Mouse (Mus musculus) limb, embryonic 10.5 days (tissue): ENCODE measurements at regions not wholly inside any gene's neighbourhood (a gene's known extent, or its start where the extent isn't known, plus 50 kb on each side); places are given as distances from the start of the nearest gene placed in this dataset.
A peak's percentile ranks its signal among the peaks of the same experiment; 100 is the strongest.
"Not testable (repeated sequence)": the region's sequence is repeated elsewhere in the genome, so short reads cannot be mapped to it uniquely, and the experiment has no call there.

Experiments
- DNase-seq: peaks from one replicate; pipeline ENCODE4 v3.0.0-alpha.2; 2017; ENCODE audit warnings: low spot score
- H3K27ac ChIP-seq: fragments of 300-500 bp; sonication (generic); 2 replicates; pipeline ENCODE4 v1.5.1; 2016; ENCODE audit warnings: mild to moderate bottlenecking
- H3K27me3 ChIP-seq: fragments of 300-500 bp; sonication (generic); 2 replicates; pipeline ENCODE4 v1.6.1; 2016; ENCODE audit warnings: low read depth, mild to moderate bottlenecking; ENCODE audit not compliant: poor library complexity, severe bottlenecking
- H3K36me3 ChIP-seq: fragments of 300-500 bp; sonication (generic); 2 replicates; pipeline ENCODE4 v1.6.1; 2016; ENCODE audit warnings: mild to moderate bottlenecking, moderate library complexity
- H3K4me1 ChIP-seq: fragments of 300-500 bp; sonication (generic); 2 replicates; pipeline ENCODE4 v1.6.1; 2016
- H3K4me3 ChIP-seq: fragments of 300-500 bp; sonication (generic); 2 replicates; pipeline ENCODE4 v1.5.1; 2016; ENCODE audit warnings: mild to moderate bottlenecking, moderate library complexity
- H3K9me3 ChIP-seq: fragments of 300-500 bp; sonication (generic); replicated peaks from 2 replicates; pipeline ENCODE4 v1.6.1; 2016; ENCODE audit warnings: mild to moderate bottlenecking
- WGBS: fragments of 180-500 bp; shearing (Covaris S2); methylation state at CpG from one replicate; pipeline ENCODE4 v1.1.7; 2016; 5-methylcytosine and 5-hydroxymethylcytosine counted together

- no peak overlapping the region for H3K4me3 ChIP-seq
- no peaks in the 10 kb centered on the region for H3K9me3 ChIP-seq
- 21% methylated on average over 8 of the region's 8 CpGs for WGBS
- peak; percentile 63 for DNase-seq
- H3K4me1 ChIP-seq = no peaks in the 10 kb centered on the region
- no peaks in the 10 kb centered on the region for H3K36me3 ChIP-seq
- H3K27me3 ChIP-seq = no peaks in the 10 kb centered on the region
- no peak overlapping the region for H3K27ac ChIP-seq
Observed at GRCm38 (mm10) chr5:68252671-68253070, 221.0 kb downstream of the Grxcr1 start.

- Histone ChIP-seq H3K4me1 (no peaks in the 10 kb centered on the region), H3K27me3 (no peaks in the 10 kb centered on the region), H3K9me3 (no peaks in the 10 kb centered on the region), H3K4me3 (no peak overlapping the region), H3K27ac (no peak overlapping the region), H3K36me3 (no peaks in the 10 kb centered on the region)
- no peak for DNase-seq
- 58% methylated on average over 1 of the region's 1 CpGs for WGBS
Observed at GRCm38 (mm10) chr5:68253476-68253875, 221.8 kb downstream of the Grxcr1 start.

- DNase-seq = no peak
- H3K27ac ChIP-seq = no peak overlapping the region
- no peaks in the 10 kb centered on the region for H3K36me3 ChIP-seq
- H3K27me3 ChIP-seq = no peaks in the 10 kb centered on the region
- no peaks in the 10 kb centered on the region for H3K9me3 ChIP-seq
- H3K4me3 ChIP-seq = no peak overlapping the region
- H3K4me1 ChIP-seq = no peaks in the 10 kb centered on the region
- 65% methylated on average over 2 of the region's 2 CpGs for WGBS
Observed at GRCm38 (mm10) chr5:68254111-68254510, 222.5 kb downstream of the Grxcr1 start.

GRCm38 (mm10) chr5:68264206-68264605, 232.6 kb downstream of the Grxcr1 start:
- 91% methylated on average over 3 of the region's 3 CpGs for WGBS
- no peak for DNase-seq
- Histone ChIP-seq H3K36me3 (no peaks in the 10 kb centered on the region), H3K9me3 (no peaks in the 10 kb centered on the region), H3K27me3 (no peaks in the 10 kb centered on the region), H3K4me1 (no peaks in the 10 kb centered on the region), H3K4me3 (no peak overlapping the region), H3K27ac (no peak overlapping the region)

- WGBS = 79% methylated on average over 3 of the region's 3 CpGs
- no peak for DNase-seq
- H3K36me3 ChIP-seq = no peaks in the 10 kb centered on the region
- no peaks in the 10 kb centered on the region for H3K9me3 ChIP-seq
- no peak overlapping the region for H3K27ac ChIP-seq
- no peaks in the 10 kb centered on the region for H3K27me3 ChIP-seq
- no peaks in the 10 kb centered on the region for H3K4me1 ChIP-seq
- H3K4me3 ChIP-seq = no peak overlapping the region
Observed at GRCm38 (mm10) chr5:68274271-68274670, 242.6 kb downstream of the Grxcr1 start.

- WGBS = 89% methylated on average over 5 of the region's 5 CpGs
- H3K27ac ChIP-seq = no peak overlapping the region
- no peaks in the 10 kb centered on the region for H3K36me3 ChIP-seq
- no peak overlapping the region for H3K4me3 ChIP-seq
- H3K9me3 ChIP-seq = no peaks in the 10 kb centered on the region
- DNase-seq = no peak
- no peaks in the 10 kb centered on the region for H3K27me3 ChIP-seq
- H3K4me1 ChIP-seq = no peaks in the 10 kb centered on the region
Observed at GRCm38 (mm10) chr5:68275558-68276263, 244.1 kb downstream of the Grxcr1 start.

GRCm38 (mm10) chr5:68295774-68296173, 264.1 kb downstream of the Grxcr1 start:
- not testable (repeated sequence) for H3K4me1 ChIP-seq, H3K27ac ChIP-seq, H3K27me3 ChIP-seq, H3K9me3 ChIP-seq, H3K4me3 ChIP-seq, H3K36me3 ChIP-seq, DNase-seq
- WGBS = 85% methylated on average over 2 of the region's 2 CpGs

- WGBS = 90% methylated on average over 3 of the region's 3 CpGs
- Histone ChIP-seq H3K9me3 (no peaks in the 10 kb centered on the region), H3K27me3 (no peaks in the 10 kb centered on the region), H3K4me1 (no peaks in the 10 kb centered on the region), H3K27ac (no peak overlapping the region), H3K36me3 (no peaks in the 10 kb centered on the region), H3K4me3 (no peak overlapping the region)
- DNase-seq = no peak
Observed at GRCm38 (mm10) chr5:68313187-68313586, 281.6 kb downstream of the Grxcr1 start.

GRCm38 (mm10) chr5:68318979-68319378, 287.3 kb downstream of the Grxcr1 start:
- no peaks in the 10 kb centered on the region for H3K9me3 ChIP-seq
- no peak for DNase-seq
- no peaks in the 10 kb centered on the region for H3K36me3 ChIP-seq
- H3K4me3 ChIP-seq = no peak overlapping the region
- no peaks in the 10 kb centered on the region for H3K4me1 ChIP-seq
- no peak overlapping the region for H3K27ac ChIP-seq
- H3K27me3 ChIP-seq = no peaks in the 10 kb centered on the region

GRCm38 (mm10) chr5:68326998-68327593, 295.5 kb downstream of the Grxcr1 start:
- Histone ChIP-seq H3K4me3 (no peak overlapping the region), H3K27me3 (no peaks in the 10 kb centered on the region), H3K27ac (no peak overlapping the region), H3K4me1 (no peaks in the 10 kb centered on the region), H3K36me3 (no peaks in the 10 kb centered on the region), H3K9me3 (no peaks in the 10 kb centered on the region)
- 89% methylated on average over 2 of the region's 2 CpGs for WGBS
- no peak for DNase-seq

- H3K9me3 ChIP-seq = no peaks in the 10 kb centered on the region
- 87% methylated on average over 3 of the region's 3 CpGs for WGBS
- H3K27ac ChIP-seq = no peak overlapping the region
- no peak overlapping the region for H3K4me3 ChIP-seq
- no peaks in the 10 kb centered on the region for H3K36me3 ChIP-seq
- no peaks in the 10 kb centered on the region for H3K4me1 ChIP-seq
- DNase-seq = no peak
- no peaks in the 10 kb centered on the region for H3K27me3 ChIP-seq
Observed at GRCm38 (mm10) chr5:68329311-68329710, 297.7 kb downstream of the Grxcr1 start.

GRCm38 (mm10) chr5:68329828-68330227, 298.2 kb downstream of the Grxcr1 start:
- Histone ChIP-seq H3K36me3 (no peaks in the 10 kb centered on the region), H3K27ac (no peak overlapping the region), H3K4me3 (no peak overlapping the region), H3K4me1 (no peaks in the 10 kb centered on the region), H3K9me3 (no peaks in the 10 kb centered on the region), H3K27me3 (no peaks in the 10 kb centered on the region)
- WGBS = 82% methylated on average over 2 of the region's 2 CpGs
- no peak for DNase-seq

GRCm38 (mm10) chr5:68350921-68351320, 319.3 kb downstream of the Grxcr1 start:
- Histone ChIP-seq H3K4me3 (no peak overlapping the region), H3K27ac (no peak overlapping the region), H3K27me3 (no peaks in the 10 kb centered on the region), H3K9me3 (no peaks in the 10 kb centered on the region), H3K36me3 (no peaks in the 10 kb centered on the region), H3K4me1 (0 out of 2 replicates have a peak, but pooled peaks cover 1% of the 10 kb centered on the region)
- no peak for DNase-seq
- WGBS = 72% methylated on average over 2 of the region's 2 CpGs

- Histone ChIP-seq H3K36me3 (no peaks in the 10 kb centered on the region), H3K27ac (no peak overlapping the region), H3K4me1 (peaks cover 8% of the 10 kb centered on the region; the same call in 1 of the 2 replicates), H3K9me3 (no peaks in the 10 kb centered on the region), H3K27me3 (no peaks in the 10 kb centered on the region), H3K4me3 (no peak overlapping the region)
- whole genome bisulfite sequencing = 78% methylated on average over 5 of the region's 5 CpGs
- no peak for DNase-seq
Observed at GRCm38 (mm10) chr5:68351793-68352192, 320.2 kb downstream of the Grxcr1 start.
